Mouse (Mus musculus) forebrain, embryonic 10.5 days (tissue): ENCODE measurements at regions not wholly inside any gene's neighbourhood (a gene's known extent, or its start where the extent isn't known, plus 50 kb on each side); places are given as distances from the start of the nearest gene placed in this dataset.
"Not testable (repeated sequence)": the region's sequence is repeated elsewhere in the genome, so short reads cannot be mapped to it uniquely, and the experiment has no call there.

ENCODE experiments used
- DNase-seq: peaks from one replicate; pipeline ENCODE4 v3.0.0-alpha.2; 2017; ENCODE audit warnings: low spot score; ENCODE audit errors: extremely low spot score
- H3K27ac ChIP-seq: fragments of 300-500 bp; sonication (generic); 2 replicates; pipeline ENCODE4 v1.5.1; 2016; ENCODE audit warnings: mild to moderate bottlenecking
- H3K27me3 ChIP-seq: fragments of 300-500 bp; sonication (generic); 2 replicates; pipeline ENCODE4 v1.6.1; 2016; ENCODE audit warnings: mild to moderate bottlenecking; ENCODE audit not compliant: poor library complexity, severe bottlenecking
- H3K36me3 ChIP-seq: fragments of 300-500 bp; sonication (generic); replicated peaks from 2 replicates; pipeline ENCODE4 v1.6.1; 2016; ENCODE audit warnings: mild to moderate bottlenecking, moderate library complexity
- H3K4me1 ChIP-seq: fragments of 300-500 bp; sonication (generic); 2 replicates; pipeline ENCODE4 v1.6.1; 2016
- H3K4me3 ChIP-seq: fragments of 300-500 bp; sonication (generic); 2 replicates; pipeline ENCODE4 v1.5.1; 2016; ENCODE audit warnings: mild to moderate bottlenecking, moderate library complexity
- H3K9me3 ChIP-seq: fragments of 300-500 bp; sonication (generic); 2 replicates; pipeline ENCODE4 v1.6.1; 2016; ENCODE audit warnings: mild to moderate bottlenecking, moderate library complexity
- WGBS: fragments of 180-500 bp; shearing (Covaris S2); methylation state at CpG from one replicate; pipeline ENCODE4 v1.1.7; 2016; 5-methylcytosine and 5-hydroxymethylcytosine counted together

DNA sequence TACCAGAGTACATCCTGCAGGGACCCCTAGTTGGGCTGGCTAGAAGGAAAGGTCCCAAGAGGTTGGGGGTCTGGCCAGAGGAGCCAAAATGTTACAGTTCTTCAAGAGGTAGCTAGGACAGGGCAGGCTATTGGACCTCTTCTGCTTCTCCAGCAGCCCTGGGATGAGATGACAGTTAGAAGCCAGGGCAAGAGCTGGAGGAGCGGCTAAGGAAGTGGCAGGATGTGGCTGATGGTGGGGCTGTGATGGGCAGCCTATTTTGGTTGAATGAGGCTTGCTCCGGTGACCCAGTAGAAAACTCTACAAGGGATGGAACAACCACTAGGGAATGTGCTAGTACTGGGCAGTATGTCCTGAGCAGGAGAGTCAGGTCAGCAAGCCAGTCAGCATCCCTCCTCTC lies 82.8 kb downstream of the Ddx11 start:
- no peaks in the 10 kb centered on the region for H3K36me3 ChIP-seq
- WGBS = 83% methylated on average over 2 of the region's 2 CpGs

DNA sequence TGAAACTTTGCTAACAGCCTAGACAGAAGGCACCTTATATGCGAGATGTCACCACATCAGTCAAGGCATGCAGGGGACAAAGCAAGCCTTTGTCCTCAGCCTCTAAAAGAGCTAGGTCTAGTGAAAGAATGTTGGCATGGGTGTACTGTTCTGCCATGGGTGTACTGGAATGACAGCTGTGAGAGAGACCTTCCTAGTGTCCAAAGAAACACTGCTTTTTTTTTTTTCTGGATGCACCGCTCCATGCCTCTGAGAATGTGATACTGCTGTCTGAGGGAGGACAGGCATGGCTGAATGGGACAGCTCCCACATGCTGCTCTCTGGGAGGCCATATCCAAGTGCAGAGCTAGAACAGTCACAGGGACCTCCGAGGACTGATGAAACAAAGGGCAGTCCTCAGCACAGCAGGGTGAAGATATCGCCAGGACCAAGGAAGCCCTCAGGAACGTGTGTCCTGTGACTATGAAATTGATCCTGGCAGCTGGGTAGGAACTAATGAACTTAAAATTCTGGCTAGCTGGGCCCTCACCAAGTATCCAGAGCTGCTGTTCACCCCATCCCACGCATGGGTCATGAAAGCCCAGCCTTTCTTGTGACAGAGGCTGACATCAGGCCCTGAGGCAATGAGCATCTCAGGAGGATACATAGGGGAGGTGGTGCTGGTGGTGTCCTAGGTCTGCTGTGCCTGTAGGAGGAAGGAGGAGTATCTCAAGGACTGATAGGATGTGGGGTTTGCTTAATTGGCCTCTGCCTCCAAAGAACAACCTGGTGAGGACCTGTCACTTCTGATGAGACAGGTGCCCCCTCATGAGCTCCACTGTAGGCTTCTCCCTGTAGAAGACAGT lies 84.6 kb downstream of the Ddx11 start:
- not testable (repeated sequence) for H3K4me3 ChIP-seq, H3K27ac ChIP-seq, DNase-seq, H3K9me3 ChIP-seq, H3K27me3 ChIP-seq, H3K36me3 ChIP-seq, H3K4me1 ChIP-seq
- 82% methylated on average over 6 of the region's 6 CpGs for WGBS

More for the DNA sequence above, 82.8 kb downstream of the Ddx11 start:
- H3K27ac ChIP-seq = no peak overlapping the region
- no peak overlapping the region for H3K4me3 ChIP-seq
- no peaks in the 10 kb centered on the region for H3K27me3 ChIP-seq
- H3K9me3 ChIP-seq = no peaks in the 10 kb centered on the region
- no peak for DNase-seq
- H3K4me1 ChIP-seq = no peaks in the 10 kb centered on the region

DNA sequence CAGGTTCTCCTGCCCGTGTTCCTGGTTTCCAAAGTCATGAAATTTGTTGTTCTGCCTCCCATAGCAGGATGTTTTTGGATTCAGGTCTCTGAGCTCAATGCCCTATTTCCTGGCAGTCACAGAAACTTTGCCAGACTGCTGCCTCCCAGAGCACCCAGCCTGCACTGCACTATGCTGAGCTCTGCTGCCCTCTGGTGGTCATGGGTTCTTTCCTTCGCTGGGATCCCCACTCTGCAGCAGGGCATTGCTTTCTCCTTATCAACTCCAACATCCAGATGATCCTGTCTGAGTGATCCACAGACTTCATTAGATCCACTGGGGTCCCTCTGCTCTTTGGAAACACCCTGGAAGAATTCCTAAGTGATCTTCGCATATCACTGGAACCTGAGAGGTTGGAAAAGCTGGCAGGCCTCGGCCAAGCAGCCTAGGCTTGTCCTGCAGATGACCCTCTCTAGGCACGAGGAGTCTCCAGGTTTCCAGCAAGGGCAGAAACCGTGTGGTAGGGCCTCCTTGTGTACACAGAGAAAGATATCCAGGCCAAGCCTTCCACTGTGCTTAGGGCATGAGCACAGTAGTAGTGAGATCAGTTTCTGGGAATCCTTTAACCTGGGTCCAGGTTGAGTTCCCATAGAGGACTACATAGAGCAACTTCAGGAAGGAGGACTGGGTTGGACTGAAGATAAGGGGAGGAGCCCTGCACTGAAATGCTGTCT lies 85.6 kb downstream of the Ddx11 start:
- not testable (repeated sequence) for H3K27ac ChIP-seq, H3K27me3 ChIP-seq, H3K4me3 ChIP-seq, H3K36me3 ChIP-seq, H3K4me1 ChIP-seq, H3K9me3 ChIP-seq, DNase-seq
- WGBS = 53% methylated on average over 4 of the region's 6 CpGs

DNA sequence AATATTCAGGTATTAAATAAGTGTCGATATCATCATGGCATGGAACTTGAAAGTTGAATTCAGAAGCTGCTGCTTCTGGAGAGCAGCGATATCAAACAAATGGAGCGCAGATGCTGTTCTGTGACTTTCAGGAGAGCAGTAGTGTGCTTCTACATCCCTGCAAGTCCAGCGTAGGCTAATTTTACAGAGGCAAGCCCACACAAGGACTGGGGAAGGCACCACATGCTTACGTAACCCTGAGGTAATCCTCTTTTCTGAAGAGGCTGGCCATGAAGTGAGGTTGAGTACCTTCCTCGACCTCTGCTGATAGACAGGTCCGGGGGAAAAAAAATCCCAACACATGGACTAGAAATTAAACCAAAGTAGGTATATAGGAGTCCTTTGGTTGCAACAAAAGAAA lies 88.2 kb downstream of the Ddx11 start:
- H3K4me3 ChIP-seq = no peak overlapping the region
- no peaks in the 10 kb centered on the region for H3K36me3 ChIP-seq
- DNase-seq = no peak
- H3K9me3 ChIP-seq = no peaks in the 10 kb centered on the region
- no peak overlapping the region for H3K27ac ChIP-seq
- no peaks in the 10 kb centered on the region for H3K27me3 ChIP-seq
- H3K4me1 ChIP-seq = no peaks in the 10 kb centered on the region
- WGBS = 86% methylated on average over 7 of the region's 7 CpGs

GRCm38 (mm10) chr17:66212616-66213015 lies 89.3 kb downstream of the Ddx11 start:
- Histone ChIP-seq H3K4me1 (no peaks in the 10 kb centered on the region), H3K4me3 (no peak overlapping the region), H3K27me3 (no peaks in the 10 kb centered on the region), H3K27ac (no peak overlapping the region), H3K36me3 (no peaks in the 10 kb centered on the region), H3K9me3 (no peaks in the 10 kb centered on the region)
- WGBS = 91% methylated on average over 9 of the region's 9 CpGs
- DNase-seq = no peak

- no peak for DNase-seq
- Histone ChIP-seq H3K27me3 (no peaks in the 10 kb centered on the region), H3K36me3 (no peaks in the 10 kb centered on the region), H3K27ac (no peak overlapping the region), H3K9me3 (no peaks in the 10 kb centered on the region), H3K4me1 (peaks cover 5% of the 10 kb centered on the region; the same call in 1 of the 2 replicates), H3K4me3 (no peak overlapping the region)
- WGBS = 95% methylated on average over 6 of the region's 6 CpGs
Measured at GRCm38 (mm10) chr17:66218321-66218720, 95.0 kb downstream of the Ddx11 start.

DNA sequence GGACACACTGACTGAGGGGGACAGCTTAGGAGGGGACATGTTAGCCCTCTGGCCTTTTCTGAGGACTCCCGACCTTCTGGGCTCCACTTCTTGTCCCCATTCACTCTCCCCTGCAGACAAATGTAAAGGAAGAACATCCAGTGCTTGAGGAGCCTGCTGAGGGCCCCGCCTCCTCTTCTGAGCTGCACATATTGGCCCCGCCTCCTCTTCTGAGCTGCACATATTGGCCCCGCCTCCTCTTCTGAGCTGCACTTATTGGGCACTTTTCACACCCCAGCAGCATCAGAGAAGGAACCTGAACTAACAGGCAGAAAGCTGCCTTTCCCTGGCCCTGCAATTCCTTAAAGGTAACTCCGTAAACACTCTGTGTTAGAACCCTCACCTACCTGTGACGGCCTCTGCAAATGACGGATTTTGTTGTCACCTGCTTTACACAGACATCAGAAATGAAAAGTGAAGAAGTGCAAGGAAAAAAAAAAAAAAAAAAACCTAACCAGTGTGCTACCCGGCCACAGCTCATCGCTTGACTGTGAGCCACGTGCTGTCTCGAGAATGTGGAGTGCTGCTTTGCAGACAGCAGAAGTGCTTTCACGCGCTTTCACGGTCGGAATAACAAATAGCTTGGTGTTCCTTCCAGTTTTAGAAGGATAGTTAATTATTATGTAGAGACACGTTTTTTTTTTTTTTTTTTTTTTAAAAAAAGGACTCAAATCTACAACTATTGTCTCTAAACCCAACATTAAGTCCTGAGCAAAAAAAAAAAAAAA lies 96.5 kb downstream of the Ddx11 start:
- no peaks in the 10 kb centered on the region for H3K9me3 ChIP-seq
- DNase-seq = no peak
- H3K36me3 ChIP-seq = no peaks in the 10 kb centered on the region
- peaks cover 10% of the 10 kb centered on the region; the same call in 1 of the 2 replicates for H3K4me1 ChIP-seq
- H3K4me3 ChIP-seq = no peak overlapping the region
- no peaks in the 10 kb centered on the region for H3K27me3 ChIP-seq
- 73% methylated on average over 16 of the region's 16 CpGs for WGBS
- no peak overlapping the region for H3K27ac ChIP-seq

GRCm38 (mm10) chr17:66221256-66221655 lies 97.9 kb downstream of the Ddx11 start:
- no peak overlapping the region for H3K27ac ChIP-seq
- H3K36me3 ChIP-seq = no peaks in the 10 kb centered on the region
- no peak overlapping the region for H3K4me3 ChIP-seq
- DNase-seq = peak; percentile 67
- H3K9me3 ChIP-seq = no peaks in the 10 kb centered on the region
- 19% methylated on average over 8 of the region's 8 CpGs for WGBS
- H3K27me3 ChIP-seq = no peaks in the 10 kb centered on the region
- peaks cover 10% of the 10 kb centered on the region; the same call in 1 of the 2 replicates for H3K4me1 ChIP-seq

GRCm38 (mm10) chr17:66223711-66224110 lies 100.4 kb downstream of the Ddx11 start:
- no peaks in the 10 kb centered on the region for H3K36me3 ChIP-seq
- no peaks in the 10 kb centered on the region for H3K9me3 ChIP-seq
- DNase-seq = no peak
- H3K27me3 ChIP-seq = no peaks in the 10 kb centered on the region
- no peak overlapping the region for H3K27ac ChIP-seq
- H3K4me1 ChIP-seq = peaks cover 10% of the 10 kb centered on the region; the same call in 1 of the 2 replicates
- no peak overlapping the region for H3K4me3 ChIP-seq
- 88% methylated on average over 13 of the region's 13 CpGs for WGBS

DNA sequence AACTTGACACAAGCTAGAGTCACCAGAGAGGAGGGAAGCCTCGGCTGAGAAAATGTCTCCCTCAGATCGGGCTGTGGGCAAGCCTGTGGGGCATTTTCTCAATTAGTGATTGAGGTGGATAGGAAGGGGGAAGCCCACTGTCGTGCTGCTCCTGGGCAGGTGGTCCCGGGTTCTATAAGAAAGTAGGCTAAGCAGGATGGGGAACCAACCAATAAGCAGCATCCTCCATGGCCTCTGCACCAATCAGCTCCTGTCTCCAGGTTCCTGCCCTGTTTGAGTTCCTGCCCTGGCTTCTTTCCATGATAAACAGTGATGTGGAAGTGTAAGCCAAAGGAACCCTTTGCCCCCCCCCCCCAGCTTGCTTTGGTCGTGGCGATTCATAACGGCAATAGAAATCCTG lies 100.9 kb downstream of the Ddx11 start:
- WGBS = 75% methylated on average over 7 of the region's 7 CpGs
- Histone ChIP-seq H3K27me3 (no peaks in the 10 kb centered on the region), H3K27ac (no peak overlapping the region), H3K4me1 (peaks cover 10% of the 10 kb centered on the region; the same call in 1 of the 2 replicates), H3K4me3 (no peak overlapping the region), H3K9me3 (no peaks in the 10 kb centered on the region), H3K36me3 (no peaks in the 10 kb centered on the region)
- no peak for DNase-seq

GRCm38 (mm10) chr17:66232391-66232790 lies 109.1 kb downstream of the Ddx11 start:
- Histone ChIP-seq H3K4me3 (no peak overlapping the region), H3K27me3 (peaks cover 7% of the 10 kb centered on the region), H3K27ac (no peak overlapping the region), H3K36me3 (no peaks in the 10 kb centered on the region), H3K9me3 (no peaks in the 10 kb centered on the region), H3K4me1 (peaks cover 8% of the 10 kb centered on the region)
- DNase-seq = no peak
- 83% methylated on average over 8 of the region's 8 CpGs for WGBS

DNA sequence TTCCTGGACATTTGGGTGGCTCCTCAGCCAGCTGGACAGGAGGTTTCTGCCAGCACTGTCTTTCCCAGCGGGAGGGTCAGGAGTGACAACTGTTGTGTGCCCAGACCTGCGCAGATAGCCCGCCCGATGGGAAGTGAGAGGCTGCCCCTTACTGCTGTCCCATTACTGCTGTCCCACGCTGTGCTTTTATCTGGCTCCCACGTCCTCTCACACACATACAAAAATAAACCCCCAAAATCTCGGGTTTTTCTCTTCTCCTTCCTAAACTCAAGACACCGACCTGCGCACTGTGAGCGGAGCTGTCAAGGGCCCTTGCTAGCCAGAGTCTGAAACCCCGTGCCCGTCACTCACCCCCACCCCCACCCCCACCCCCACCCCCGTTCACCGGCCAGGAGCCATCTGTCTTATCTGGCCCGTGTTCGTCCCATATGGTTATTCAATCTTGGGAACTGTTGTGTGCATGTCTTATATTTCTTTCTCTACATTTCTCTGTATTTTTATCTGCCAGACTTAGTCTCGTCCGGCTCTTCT lies 109.6 kb downstream of the Ddx11 start:
- H3K36me3 ChIP-seq = no peaks in the 10 kb centered on the region
- whole genome bisulfite sequencing = 79% methylated on average over 18 of the region's 18 CpGs
- peaks cover 7% of the 10 kb centered on the region for H3K27me3 ChIP-seq
- H3K27ac ChIP-seq = no peak overlapping the region
- H3K9me3 ChIP-seq = no peaks in the 10 kb centered on the region
- H3K4me1 ChIP-seq = peaks cover 10% of the 10 kb centered on the region
- H3K4me3 ChIP-seq = no peak overlapping the region
- no peak for DNase-seq
